Mouse (Mus musculus) kidney, postnatal 0 days (tissue): ENCODE results near the gene Bri3bp. TPM values are rescaled to one million over a fixed set of nuclear protein-coding genes. Genes with fewer than 3 reads are reported as not detected.
A peak's percentile ranks its signal among the peaks of the same experiment; 100 is the strongest.
"Not testable (repeated sequence)": the region's sequence is repeated elsewhere in the genome, so short reads cannot be mapped to it uniquely, and the experiment has no call there.

ENCODE experiments used
- ATAC-seq: fragments of 200-750 bp; cut with Nextera tagmentation; replicated peaks from 2 replicates; pipeline ENCODE4 v1.8.0; 2017; ENCODE audit warnings: low read depth, moderate number of reproducible peaks, moderate TSS enrichment, moderate library complexity; ENCODE audit not compliant: low FRiP score
- DNase-seq: peaks from one replicate; pipeline ENCODE4 v3.0.0-alpha.2; 2016; ENCODE audit warnings: low spot score
- H3K27ac ChIP-seq: fragments of 300-500 bp; sonication (generic); 2 replicates; pipeline ENCODE4 v1.5.1; 2014; ENCODE audit warnings: mild to moderate bottlenecking
- H3K27me3 ChIP-seq: fragments of 300-500 bp; sonication (generic); 2 replicates; pipeline ENCODE4 v1.6.1; 2014; ENCODE audit warnings: low read length, mixed read lengths; ENCODE audit not compliant: insufficient read depth
- H3K36me3 ChIP-seq: fragments of 300-500 bp; sonication (generic); 2 replicates; pipeline ENCODE4 v1.6.1; 2014; ENCODE audit warnings: low read length, mixed read lengths; ENCODE audit not compliant: insufficient read depth
- H3K4me1 ChIP-seq: fragments of 300-500 bp; sonication (generic); replicated peaks from 2 replicates; pipeline ENCODE4 v1.6.1; 2014; ENCODE audit warnings: antibody characterized with exemption, low read length, mixed read lengths; ENCODE audit not compliant: insufficient read depth
- H3K4me2 ChIP-seq: fragments of 300-500 bp; sonication (generic); 2 replicates; pipeline ENCODE4 v1.6.1; 2014; ENCODE audit warnings: mild to moderate bottlenecking, low read length, moderate library complexity, mixed read lengths
- H3K4me3 ChIP-seq: fragments of 300-500 bp; sonication (generic); replicated peaks from 2 replicates; pipeline ENCODE4 v1.5.1; 2014; ENCODE audit warnings: low read depth, low read length
- H3K9ac ChIP-seq: fragments of 300-500 bp; sonication (generic); 2 replicates; pipeline ENCODE4 v1.6.1; 2014; ENCODE audit warnings: low read depth, low read length
- H3K9me3 ChIP-seq: fragments of 300-500 bp; sonication (generic); replicated peaks from 2 replicates; pipeline ENCODE4 v1.6.1; 2016; ENCODE audit warnings: low read length, inconsistent platforms, mixed read lengths
- CTCF ChIP-seq: IDR thresholded peaks from 2 replicates; pipeline ENCODE4 v1.5.1; 2016; ENCODE audit warnings: antibody characterized with exemption, low read depth, mild to moderate bottlenecking, moderate library complexity
- WGBS: fragments of 180-500 bp; shearing (Covaris S2); extraction: QIAGEN DNeasy Blood & Tissue Kit; methylation state at CpG from one replicate; pipeline ENCODE4 v1.1.7; 2014; 5-methylcytosine and 5-hydroxymethylcytosine counted together
- polyA plus RNA-seq: library from polyadenylated mRNA; unstranded; fragments of >200 nt; fragmentation: Nextera tagmentation; extraction: Ambion mirVana; gene quantifications from 2 replicates; pipeline ENCODE4 v1.2.1, GENCODE M21; 2015

The Bri3bp gene
- polyA plus RNA-seq, 1 experiment from 2014 or later, result 47.2 TPM

DNA sequence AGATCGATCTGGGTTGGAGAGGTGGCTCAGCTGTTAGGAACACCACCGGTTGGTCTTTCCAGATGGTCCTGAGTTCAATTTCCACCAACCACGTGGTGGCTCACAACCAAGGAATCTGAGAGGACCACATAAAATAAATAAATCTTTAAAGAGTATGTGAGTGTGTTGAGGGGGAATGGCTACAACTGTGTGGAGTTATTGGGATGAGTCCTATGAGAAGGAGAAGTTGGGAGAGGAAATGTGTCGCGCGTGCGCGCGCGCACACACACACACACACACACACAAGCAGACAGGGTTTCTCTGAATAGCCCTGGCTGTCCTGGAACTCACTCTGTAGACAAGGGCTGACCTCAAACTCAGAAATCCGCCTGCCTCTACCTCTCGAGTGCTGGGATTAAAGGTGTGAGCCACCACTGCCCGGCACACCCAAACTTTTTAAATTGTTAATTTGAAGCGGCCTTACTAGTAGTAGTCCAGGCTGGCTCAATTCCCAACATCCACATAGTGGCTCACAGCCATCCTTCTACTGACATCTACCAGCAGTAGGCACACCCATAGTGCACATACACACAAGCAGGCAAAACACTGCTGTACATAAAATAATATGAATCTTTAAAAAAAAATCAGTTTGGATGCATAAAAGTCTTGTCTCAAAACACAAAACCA lies 33.3 kb upstream of the Bri3bp start:
- H3K9me3 ChIP-seq, result no peaks in the 10 kb centered on the region
- H3K4me3 ChIP-seq, result no peak overlapping the region
- H3K36me3 ChIP-seq, result no peaks in the 10 kb centered on the region
- H3K27ac ChIP-seq, result no peak overlapping the region
- WGBS, result 75% methylated on average over 14 of the region's 14 CpGs
- no peak for DNase-seq
- H3K4me1 ChIP-seq, result peaks cover 5% of the 10 kb centered on the region; the same call in 1 of the 2 replicates
- no peak overlapping the region for H3K4me2 ChIP-seq
- H3K9ac ChIP-seq, result no peak overlapping the region
- H3K27me3 ChIP-seq, result no peaks in the 10 kb centered on the region
- TF ChIP-seq CTCF, result no peak
- ATAC-seq, result no peak

DNA sequence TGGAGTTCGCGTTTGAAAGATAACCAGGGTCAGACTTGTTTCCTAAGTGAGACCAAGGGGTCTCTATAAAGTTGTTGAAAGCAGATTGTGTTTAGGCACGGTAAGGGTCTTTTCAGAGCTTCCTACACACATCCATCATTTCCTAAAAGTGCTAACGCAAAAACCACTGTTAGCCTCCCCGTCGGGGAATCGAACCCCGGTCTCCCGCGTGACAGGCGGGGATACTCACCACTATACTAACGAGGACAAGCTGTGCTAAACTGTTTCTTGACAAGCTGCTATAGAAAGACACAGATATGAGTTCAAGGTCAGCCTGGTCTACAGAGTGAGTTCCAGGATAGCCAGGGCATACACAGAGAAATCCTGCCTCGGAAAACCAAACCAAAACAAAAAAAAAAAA lies 32.5 kb upstream of the Bri3bp start:
- Histone ChIP-seq H3K4me1 (peaks cover 5% of the 10 kb centered on the region; the same call in 1 of the 2 replicates), H3K4me2 (peak overlapping the region; percentile 37), H3K9ac (no peak overlapping the region), H3K36me3 (0 out of 2 replicates have a peak, but pooled peaks cover 4% of the 10 kb centered on the region), H3K27me3 (no peaks in the 10 kb centered on the region), H3K27ac (peak overlapping the region; percentile 31; the same call in 1 of the 2 replicates), H3K4me3 (peak overlapping the region; percentile 18; the same call in 1 of the 2 replicates), H3K9me3 (no peaks in the 10 kb centered on the region)
- DNase-seq, result peak; percentile 84
- WGBS, result 3% methylated on average over 13 of the region's 13 CpGs
- TF ChIP-seq CTCF, result no peak
- ATAC-seq, result peak; percentile 12; the same call in 1 of the 2 replicates

DNA sequence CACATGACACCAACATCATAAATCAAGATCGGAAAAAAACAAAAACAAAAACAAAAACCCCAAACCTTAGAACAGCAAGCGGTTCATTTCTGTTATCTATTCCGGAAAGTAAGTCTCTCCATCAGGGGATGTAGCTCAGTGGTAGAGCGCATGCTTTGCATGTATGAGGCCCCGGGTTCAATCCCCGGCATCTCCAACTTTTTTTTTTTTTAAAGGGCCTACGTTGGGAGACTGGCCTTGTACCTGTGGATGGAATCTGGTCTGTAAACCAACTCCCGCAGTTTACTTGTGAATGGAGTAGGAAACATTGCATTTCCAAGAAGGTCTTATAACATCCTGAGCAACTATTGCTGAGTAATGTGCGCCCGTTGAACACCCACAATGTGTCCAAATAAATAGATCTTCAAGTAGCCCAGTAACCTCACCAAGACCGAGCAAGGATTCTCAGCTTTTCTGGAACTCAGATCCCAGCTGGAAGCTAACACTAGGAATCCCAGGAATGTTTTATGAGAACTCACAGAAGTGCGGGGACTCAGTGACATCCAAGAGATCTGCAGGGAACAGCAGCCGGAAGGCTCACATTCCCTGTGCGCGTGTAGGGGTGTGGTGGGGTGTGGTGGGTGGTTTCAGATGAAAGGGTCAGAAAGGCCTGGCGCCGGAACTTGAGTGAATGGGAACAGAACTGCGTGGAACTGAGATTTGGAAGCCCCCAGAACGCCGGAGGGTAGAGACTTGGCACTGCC lies 31.8 kb upstream of the Bri3bp start:
- H3K27me3 ChIP-seq, result no peaks in the 10 kb centered on the region
- 0 out of 2 replicates have a peak, but pooled peaks have one; percentile 25 for ATAC-seq
- H3K9ac ChIP-seq, result 0 out of 2 replicates have a peak overlapping the region, but pooled peaks have one; percentile 23
- peaks cover 5% of the 10 kb centered on the region; the same call in 1 of the 2 replicates for H3K4me1 ChIP-seq
- peaks cover 5% of the 10 kb centered on the region; the same call in 1 of the 2 replicates for H3K36me3 ChIP-seq
- peak overlapping the region; percentile 37 for H3K4me2 ChIP-seq
- no peak for TF ChIP-seq CTCF
- H3K9me3 ChIP-seq, result no peaks in the 10 kb centered on the region
- WGBS, result 10% methylated on average over 20 of the region's 20 CpGs
- peak; percentile 55 for DNase-seq
- H3K27ac ChIP-seq, result peak overlapping the region; percentile 31; the same call in 1 of the 2 replicates
- peak overlapping the region; percentile 18; the same call in 1 of the 2 replicates for H3K4me3 ChIP-seq

DNA sequence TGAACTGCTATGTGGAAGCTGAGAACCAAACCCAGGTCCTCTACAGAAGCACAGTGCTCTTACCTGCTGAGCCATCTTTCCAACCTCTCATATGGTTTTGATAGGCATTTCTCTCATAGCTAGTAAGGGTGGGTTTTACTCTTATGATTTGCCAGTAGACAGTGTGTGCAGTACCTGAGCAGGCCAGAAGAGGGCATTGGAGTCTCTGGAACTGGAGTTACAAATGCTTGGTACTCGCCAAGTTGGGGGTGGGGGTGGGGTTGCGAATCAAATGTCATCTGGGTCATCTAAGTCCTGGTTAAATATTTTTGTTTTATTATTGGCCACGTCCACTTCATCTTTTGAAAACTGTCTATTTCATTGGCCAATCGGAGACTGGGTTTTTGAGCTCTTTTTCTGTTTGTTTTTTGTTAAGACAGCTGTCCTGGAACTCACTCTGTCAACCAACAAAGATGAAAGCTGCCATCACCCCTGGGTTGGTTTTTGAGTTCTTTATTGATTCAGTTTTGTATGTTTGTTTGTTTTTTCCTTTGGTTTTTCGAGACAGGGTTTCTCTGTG lies 29.3 kb upstream of the Bri3bp start:
- DNase-seq (peak; percentile 68), ATAC-seq (no peak)
- Histone ChIP-seq H3K27me3 (no peaks in the 10 kb centered on the region), H3K9ac (no peak overlapping the region), H3K27ac (no peak overlapping the region), H3K4me3 (no peak overlapping the region), H3K4me2 (no peak overlapping the region), H3K4me1 (peaks cover 5% of the 10 kb centered on the region; the same call in 1 of the 2 replicates), H3K36me3 (peaks cover 29% of the 10 kb centered on the region), H3K9me3 (no peaks in the 10 kb centered on the region)
- WGBS, result 73% methylated on average over 5 of the region's 5 CpGs
- TF ChIP-seq CTCF, result peak; percentile 72

DNA sequence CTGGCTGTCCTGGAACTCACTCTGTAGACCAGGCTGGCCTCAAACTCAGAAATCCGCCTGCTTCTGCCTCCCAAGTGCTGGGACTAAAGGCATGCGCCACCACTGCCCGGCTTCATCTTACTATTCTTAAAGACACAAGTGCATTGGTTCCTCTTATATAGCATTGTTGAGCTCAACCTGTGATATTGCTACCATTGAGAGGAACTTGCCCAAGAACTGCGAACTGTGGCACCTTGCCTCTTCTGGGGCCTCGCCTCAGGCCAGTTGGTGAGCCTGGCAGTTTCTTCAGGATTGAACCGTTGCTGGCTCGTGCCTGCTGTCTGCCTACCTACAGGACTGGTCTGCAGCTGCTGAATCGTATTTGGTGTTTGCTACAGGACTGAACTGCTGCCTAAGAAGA lies 28.8 kb upstream of the Bri3bp start:
- H3K9ac ChIP-seq, H3K9me3 ChIP-seq, H3K27ac ChIP-seq, H3K4me1 ChIP-seq, H3K4me2 ChIP-seq, DNase-seq, H3K4me3 ChIP-seq, ATAC-seq, H3K27me3 ChIP-seq: not testable (repeated sequence)
- H3K36me3 ChIP-seq, result peaks cover 34% of the 10 kb centered on the region
- 92% methylated on average over 8 of the region's 8 CpGs for WGBS

DNA sequence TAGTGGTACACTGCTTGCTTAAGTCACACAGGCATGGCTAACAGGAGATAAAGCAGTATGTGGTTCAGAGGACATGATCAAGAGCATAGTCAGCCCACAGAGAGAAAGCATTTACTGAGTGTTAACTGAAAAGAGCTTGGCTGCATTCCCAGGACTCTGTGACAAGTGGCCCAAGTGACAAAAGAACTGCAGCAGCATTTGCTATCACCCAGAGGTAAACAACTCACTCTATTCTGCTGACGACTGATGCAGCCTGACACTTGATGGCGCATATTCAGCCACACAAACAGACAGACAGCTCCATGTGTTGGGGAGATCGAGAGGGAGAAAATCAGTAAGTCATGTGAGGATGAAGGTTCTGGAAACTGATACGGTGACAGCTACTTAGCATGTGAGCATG lies 27.6 kb upstream of the Bri3bp start:
- Histone ChIP-seq H3K4me1 (no peaks in the 10 kb centered on the region), H3K27ac (no peak overlapping the region), H3K36me3 (peaks cover 43% of the 10 kb centered on the region), H3K9me3 (no peaks in the 10 kb centered on the region), H3K4me2 (no peak overlapping the region), H3K9ac (no peak overlapping the region), H3K4me3 (no peak overlapping the region), H3K27me3 (no peaks in the 10 kb centered on the region)
- WGBS, result 85% methylated on average over 4 of the region's 4 CpGs
- no peak for TF ChIP-seq CTCF
- ATAC-seq (no peak), DNase-seq (no peak)
